Mouse (Mus musculus): ENCODE measurements around the gene Bglap3. TPM values are rescaled to one million over a fixed set of nuclear protein-coding genes. Genes with fewer than 3 reads are reported as not detected.

The Bglap3 gene
- polyA plus RNA-seq, 1 experiment from 2014 or later = 1.3 TPM

DNA sequence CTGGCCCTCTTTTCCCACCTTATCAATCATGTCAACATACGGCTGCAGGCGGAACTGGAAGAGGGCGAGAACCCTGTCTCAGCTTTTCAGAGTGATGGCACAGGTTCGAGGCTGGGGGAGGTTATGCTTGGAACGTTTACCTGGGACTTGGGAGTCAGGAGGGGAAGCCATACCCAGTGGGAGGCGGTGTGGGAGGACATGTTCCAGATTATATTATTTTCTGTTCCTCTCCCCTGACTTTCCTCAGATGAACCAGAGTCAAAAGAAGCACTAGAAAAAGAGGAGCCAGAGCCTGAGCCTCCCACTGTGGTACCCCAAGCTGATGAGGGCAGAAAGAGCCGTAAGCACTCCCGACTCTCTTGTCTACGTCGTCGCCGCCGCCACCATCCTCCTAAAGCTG is 21.8 kb downstream of the Bglap3 start:
- Histone ChIP-seq H3K9ac (no peak overlapping the region), H3K36me3 (peaks cover 86% of the 10 kb centered on the region), H3K4me2 (replicated peaks) (no peak overlapping the region), H3K9me3 (no peaks in the 10 kb centered on the region), H3K27me3 (replicated peaks) (no peaks in the 10 kb centered on the region), H3K27ac (no peak overlapping the region), H3K4me3 (replicated peaks) (no peak overlapping the region), H3K4me1 (replicated peaks) (no peaks in the 10 kb centered on the region)
- 88% methylated on average over 13 of the region's 13 CpGs for WGBS
- no peak for ATAC-seq

DNA sequence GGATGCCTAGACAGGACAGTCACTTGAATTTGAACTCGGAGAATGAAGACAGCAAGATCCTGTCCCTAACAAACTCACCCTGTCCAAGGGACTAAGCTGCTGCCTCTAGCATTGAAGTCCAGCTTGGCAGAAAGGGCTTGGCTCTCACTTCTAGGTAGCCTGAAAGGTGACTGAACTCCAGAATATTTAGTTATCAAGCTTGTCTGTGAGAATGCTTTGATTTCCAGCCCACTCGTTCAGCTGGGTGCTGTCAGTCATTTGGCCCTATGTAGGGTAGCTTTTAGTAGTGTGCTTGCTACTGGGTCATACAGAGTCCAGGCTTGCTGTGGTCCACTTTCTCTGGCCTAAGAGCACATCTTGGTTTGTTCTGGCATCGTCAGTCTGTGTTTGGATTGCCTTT is 33.5 kb downstream of the Bglap3 start:
- 69% methylated on average over 3 of the region's 3 CpGs for WGBS
- no peaks in the 10 kb centered on the region for H3K9me3 ChIP-seq
- no peak overlapping the region for H3K9ac ChIP-seq
- H3K4me1 ChIP-seq (replicated peaks) = peaks cover 7% of the 10 kb centered on the region
- H3K4me2 ChIP-seq (replicated peaks) = no peak overlapping the region
- H3K27me3 ChIP-seq (replicated peaks) = no peaks in the 10 kb centered on the region
- H3K4me3 ChIP-seq (replicated peaks) = no peak overlapping the region
- no peak overlapping the region for H3K27ac ChIP-seq
- H3K36me3 ChIP-seq = peaks cover 19% of the 10 kb centered on the region
- ATAC-seq = no peak

DNA sequence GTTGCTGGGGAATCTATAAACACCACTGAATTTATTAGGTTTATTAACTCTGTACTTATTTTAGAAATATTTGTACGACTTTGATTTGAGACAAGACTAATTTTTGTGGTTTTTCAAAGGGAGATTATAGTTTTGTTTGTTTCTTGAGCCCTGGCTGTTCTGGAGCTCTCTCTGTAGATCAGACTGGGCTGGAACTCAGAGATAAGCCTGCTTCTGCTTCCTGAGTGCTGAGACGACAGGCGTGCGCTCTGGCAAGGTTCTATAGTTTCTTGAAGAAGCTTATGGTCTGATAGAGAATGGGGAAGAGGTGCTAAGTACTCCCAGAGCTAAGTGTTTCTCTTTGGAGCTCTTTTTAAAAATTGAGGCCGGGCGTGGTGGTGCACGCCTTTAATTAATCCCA is 34.2 kb downstream of the Bglap3 start:
- Histone ChIP-seq H3K9ac (no peak overlapping the region), H3K27ac (no peak overlapping the region), H3K9me3 (no peaks in the 10 kb centered on the region), H3K4me1 (replicated peaks) (peaks cover 8% of the 10 kb centered on the region), H3K36me3 (peaks cover 12% of the 10 kb centered on the region), H3K27me3 (replicated peaks) (no peaks in the 10 kb centered on the region), H3K4me2 (replicated peaks) (no peak overlapping the region), H3K4me3 (replicated peaks) (no peak overlapping the region)
- 91% methylated on average over 7 of the region's 7 CpGs for WGBS
- no peak for ATAC-seq

DNA sequence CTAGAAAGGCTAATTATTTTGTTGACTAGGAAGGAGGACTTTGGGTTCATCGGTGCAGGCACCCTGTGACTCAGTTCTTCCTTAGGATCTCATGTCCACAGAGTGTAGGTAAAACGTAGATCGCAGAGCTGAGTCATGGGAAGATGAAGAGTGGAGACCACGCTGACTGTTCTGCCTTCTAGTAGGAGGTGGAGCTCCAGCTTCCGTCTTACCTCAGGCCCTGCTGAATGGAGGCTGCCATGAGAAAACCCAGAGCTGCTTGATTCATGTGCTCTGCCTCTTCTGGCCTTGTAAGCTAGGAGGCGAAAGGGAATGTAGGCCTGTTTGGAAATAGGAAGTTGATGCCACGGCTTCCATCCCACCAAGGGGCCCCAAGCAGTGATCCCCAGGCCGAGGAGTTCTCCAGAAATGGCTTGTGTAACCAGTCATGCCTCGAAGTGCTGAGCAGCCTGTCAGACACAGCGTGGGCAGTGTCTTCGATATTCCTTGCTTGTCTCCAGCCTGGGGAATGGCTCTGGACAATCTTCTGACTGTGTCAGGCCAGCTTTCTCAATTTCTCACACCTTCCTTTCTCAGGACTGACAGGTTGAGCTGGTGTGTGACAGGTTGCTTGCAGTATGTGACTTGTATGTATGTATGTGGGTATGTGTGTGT is 35.0 kb downstream of the Bglap3 start:
- peak overlapping the region; percentile 45 for H3K27ac ChIP-seq
- H3K4me3 ChIP-seq (replicated peaks) = peak overlapping the region; percentile 81; the same call in 1 of the 2 replicates
- H3K4me2 ChIP-seq (replicated peaks) = peak overlapping the region; percentile 60
- H3K9me3 ChIP-seq = no peaks in the 10 kb centered on the region
- H3K27me3 ChIP-seq (replicated peaks) = no peaks in the 10 kb centered on the region
- peaks cover 10% of the 10 kb centered on the region for H3K4me1 ChIP-seq (replicated peaks)
- H3K9ac ChIP-seq = peak overlapping the region; percentile 11; the same call in 1 of the 2 replicates
- ATAC-seq = no peak
- 54% methylated on average over 11 of the region's 11 CpGs for WGBS
- H3K36me3 ChIP-seq = peaks cover 5% of the 10 kb centered on the region

DNA sequence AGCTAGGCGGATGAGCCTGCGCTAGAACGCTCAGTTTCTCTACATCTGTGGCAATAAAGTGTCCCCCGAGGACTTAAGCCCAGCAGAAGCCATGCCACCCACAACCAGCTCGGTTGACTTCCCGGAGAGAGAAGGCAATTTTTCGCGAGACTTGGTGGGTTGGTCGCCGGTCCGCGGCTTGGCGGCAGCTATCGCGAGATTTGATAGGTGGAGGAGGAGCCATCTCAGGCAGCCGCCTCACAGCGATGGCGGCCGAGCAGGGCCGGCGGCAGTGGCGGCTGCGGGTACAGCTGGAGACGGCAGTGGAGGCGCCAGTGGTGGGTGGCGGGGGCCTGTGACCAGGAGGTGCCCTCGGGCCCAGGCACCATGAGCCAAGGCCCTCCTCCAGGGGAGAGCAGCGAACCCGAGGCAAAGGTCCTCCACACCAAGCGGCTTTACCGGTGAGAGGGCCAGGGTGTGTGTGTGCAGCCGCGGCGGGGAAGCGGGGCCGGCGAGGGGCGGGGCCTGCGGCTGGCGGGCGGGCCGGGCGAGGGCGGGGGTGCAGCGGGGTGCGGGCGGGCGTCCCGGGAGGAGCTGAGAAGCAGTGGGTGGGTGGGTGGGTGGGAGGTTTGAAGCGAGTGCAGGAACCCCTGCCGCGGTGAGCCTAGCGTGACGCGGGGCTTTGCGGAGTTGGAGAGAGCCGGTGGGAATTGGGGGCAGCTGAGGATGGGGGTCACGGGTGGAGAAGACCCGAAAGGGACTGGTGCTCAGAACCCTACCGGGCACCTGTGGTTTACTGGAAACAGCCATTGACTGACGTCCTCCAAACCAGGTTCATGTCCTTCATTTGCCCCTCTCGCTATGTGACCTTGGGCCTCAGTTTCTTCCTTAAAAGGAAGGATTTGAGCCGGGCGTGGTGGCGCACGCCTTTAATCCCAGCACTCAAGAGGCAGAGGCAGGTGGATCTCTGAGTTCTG is 36.2 kb downstream of the Bglap3 start, which contains the start of the genes Tmem79 and Smg5:
Tmem79 (minus strand) TSS at position 91 of the 956 bp plus-strand sequence.
Smg5 (plus strand) TSS at position 203 of the 956 bp plus-strand sequence.
- Histone ChIP-seq H3K27me3 (replicated peaks) (no peaks in the 10 kb centered on the region), H3K4me1 (replicated peaks) (peaks cover 10% of the 10 kb centered on the region), H3K4me2 (replicated peaks) (peak within 1 kb of the TSS; percentile 66), H3K27ac (peak within 1 kb of the TSS; percentile 93), H3K9ac (peak within 1 kb of the TSS; percentile 95), H3K36me3 (no peaks in the 10 kb centered on the region), H3K4me3 (replicated peaks) (peak within 1 kb of the TSS; percentile 81), H3K9me3 (no peaks in the 10 kb centered on the region)
- WGBS = 1% methylated on average over 48 of the region's 66 CpGs
- peak; percentile 89 for ATAC-seq

DNA sequence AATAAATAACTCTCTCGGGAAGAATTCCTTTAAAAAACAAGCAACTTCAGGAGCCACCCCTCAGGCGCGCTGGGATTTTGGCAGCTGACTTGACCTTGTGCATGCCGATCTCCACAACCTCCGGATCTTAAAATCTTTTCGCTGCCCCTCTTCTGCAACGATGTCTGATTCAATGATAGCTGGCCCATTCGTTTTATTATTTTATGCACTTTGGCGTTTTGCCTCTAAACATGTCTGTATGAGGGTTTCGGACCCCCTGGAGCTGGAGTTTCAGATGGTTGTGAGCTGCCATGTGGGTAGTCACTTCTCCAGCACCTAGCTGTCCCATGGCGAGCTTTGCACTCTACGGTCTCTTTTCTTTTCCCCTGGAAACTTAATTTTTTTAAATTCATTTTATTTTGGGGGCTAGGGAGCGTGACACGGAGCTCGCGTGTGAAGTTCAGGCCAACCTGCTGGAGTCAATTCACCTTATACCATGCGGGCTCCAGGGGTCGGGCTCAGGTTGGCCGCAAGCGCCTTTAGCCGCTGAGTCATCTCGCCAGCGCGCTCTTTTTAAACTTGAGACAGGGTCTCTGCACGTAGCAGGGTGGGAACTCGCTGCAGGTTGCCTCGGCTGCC is 37.0 kb downstream of the Bglap3 start:
- Histone ChIP-seq H3K4me1 (replicated peaks) (peaks cover 10% of the 10 kb centered on the region), H3K27me3 (replicated peaks) (no peaks in the 10 kb centered on the region), H3K36me3 (no peaks in the 10 kb centered on the region), H3K9me3 (no peaks in the 10 kb centered on the region), H3K9ac (peak overlapping the region; percentile 95), H3K4me2 (replicated peaks) (peak overlapping the region; percentile 66), H3K27ac (peak overlapping the region; percentile 93), H3K4me3 (replicated peaks) (peak overlapping the region; percentile 81)
- peak; percentile 31 for ATAC-seq
- under 1% methylated on average over 27 of the region's 27 CpGs for WGBS

DNA sequence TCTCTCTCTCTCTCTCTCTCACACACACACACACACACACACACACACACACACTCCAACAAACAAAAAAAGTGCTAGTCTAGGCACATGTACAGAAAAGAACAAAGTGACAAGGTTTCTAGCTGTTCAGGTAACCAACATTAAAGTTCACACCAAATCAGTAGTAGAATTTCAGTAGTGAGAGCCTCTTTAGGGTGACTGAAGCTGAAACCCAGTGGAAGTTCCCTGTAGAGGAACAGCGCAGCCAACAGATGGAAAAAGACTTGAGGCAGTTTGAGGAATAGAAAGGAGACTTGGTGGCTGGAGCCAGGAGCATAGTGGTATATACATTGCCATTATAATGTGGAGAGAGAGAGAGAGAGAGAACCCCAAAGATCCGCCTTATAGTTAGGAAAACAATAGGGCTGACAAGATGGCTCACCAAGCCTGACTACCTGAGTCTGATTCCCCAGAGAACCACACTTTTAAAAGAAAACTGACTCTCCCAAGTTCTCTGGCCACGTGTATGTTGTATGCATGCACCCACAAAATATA is 37.6 kb downstream of the Bglap3 start:
- H3K9me3 ChIP-seq = no peaks in the 10 kb centered on the region
- ATAC-seq = no peak
- peaks cover 10% of the 10 kb centered on the region for H3K4me1 ChIP-seq (replicated peaks)
- H3K27me3 ChIP-seq (replicated peaks) = no peaks in the 10 kb centered on the region
- H3K4me2 ChIP-seq (replicated peaks) = peak overlapping the region; percentile 66
- peak overlapping the region; percentile 81 for H3K4me3 ChIP-seq (replicated peaks)
- no peaks in the 10 kb centered on the region for H3K36me3 ChIP-seq
- H3K9ac ChIP-seq = peak overlapping the region; percentile 95
- 32% methylated on average over 3 of the region's 3 CpGs for WGBS
- H3K27ac ChIP-seq = peak overlapping the region; percentile 93

DNA sequence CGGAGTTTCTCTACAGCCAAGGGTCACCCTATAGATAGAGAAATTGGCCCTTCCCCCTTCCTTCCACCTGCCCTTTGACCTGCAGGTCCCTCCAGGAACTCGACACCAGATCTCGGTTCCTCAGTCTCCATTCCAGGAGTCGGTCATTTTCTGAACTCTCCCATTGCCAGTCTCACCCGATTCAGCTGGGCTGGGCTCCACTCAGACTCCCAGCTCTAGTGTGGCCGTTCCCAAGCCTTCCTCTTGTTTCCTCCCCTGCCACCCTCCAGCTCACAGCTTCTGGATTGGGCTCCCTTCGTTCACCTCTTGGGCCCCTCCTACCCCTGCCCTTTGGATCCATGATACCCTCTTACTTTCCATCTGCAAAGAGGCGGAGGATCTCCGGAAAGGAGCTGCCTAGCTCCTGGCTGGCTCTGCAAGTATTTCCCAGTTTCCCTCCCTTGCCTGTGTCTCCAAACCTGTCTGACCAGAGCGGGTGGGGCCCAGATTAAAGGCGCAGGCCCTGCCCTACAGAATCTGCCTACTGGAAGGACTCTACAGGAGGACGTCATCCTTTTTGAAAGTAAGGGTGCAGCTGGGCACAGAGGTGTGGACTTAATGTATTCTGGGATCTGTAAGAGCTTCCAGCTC is 38.4 kb downstream of the Bglap3 start:
- H3K4me3 ChIP-seq (replicated peaks) = peak overlapping the region; percentile 81
- ATAC-seq = peak; percentile 83
- WGBS = 34% methylated on average over 12 of the region's 12 CpGs
- H3K27ac ChIP-seq = peak overlapping the region; percentile 93
- H3K27me3 ChIP-seq (replicated peaks) = no peaks in the 10 kb centered on the region
- peaks cover 2% of the 10 kb centered on the region; the same call in 1 of the 2 replicates for H3K36me3 ChIP-seq
- no peaks in the 10 kb centered on the region for H3K9me3 ChIP-seq
- H3K4me1 ChIP-seq (replicated peaks) = peaks cover 10% of the 10 kb centered on the region
- peak overlapping the region; percentile 66 for H3K4me2 ChIP-seq (replicated peaks)
- H3K9ac ChIP-seq = peak overlapping the region; percentile 42

DNA sequence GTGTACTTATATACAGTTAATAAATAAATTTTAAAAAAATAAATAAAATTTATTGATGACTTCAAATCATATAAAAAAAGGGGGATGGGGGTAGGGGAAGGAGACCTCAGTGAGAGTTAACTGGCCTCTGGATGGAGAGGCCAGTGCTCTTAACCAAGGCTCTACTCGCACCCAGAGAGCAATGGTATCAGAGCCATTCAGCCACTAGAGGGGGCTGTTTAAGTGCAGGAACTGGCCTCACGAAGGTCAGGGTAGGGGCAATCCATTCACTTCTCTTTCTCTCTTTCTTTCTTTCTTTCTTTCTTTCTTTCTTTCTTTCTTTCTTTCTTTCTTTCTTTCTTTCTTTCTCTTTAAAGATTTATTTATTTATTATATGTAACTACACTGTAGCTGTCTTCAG is 41.3 kb downstream of the Bglap3 start:
- Histone ChIP-seq H3K4me1 (replicated peaks) (peaks cover 3% of the 10 kb centered on the region; the same call in 1 of the 2 replicates), H3K36me3 (peaks cover 6% of the 10 kb centered on the region; the same call in 1 of the 2 replicates), H3K4me2 (replicated peaks) (no peak overlapping the region), H3K9me3 (no peaks in the 10 kb centered on the region), H3K27ac (no peak overlapping the region), H3K27me3 (replicated peaks) (no peaks in the 10 kb centered on the region), H3K4me3 (replicated peaks) (no peak overlapping the region), H3K9ac (no peak overlapping the region)
- 38% methylated on average over 2 of the region's 2 CpGs for WGBS
- no peak for ATAC-seq

DNA sequence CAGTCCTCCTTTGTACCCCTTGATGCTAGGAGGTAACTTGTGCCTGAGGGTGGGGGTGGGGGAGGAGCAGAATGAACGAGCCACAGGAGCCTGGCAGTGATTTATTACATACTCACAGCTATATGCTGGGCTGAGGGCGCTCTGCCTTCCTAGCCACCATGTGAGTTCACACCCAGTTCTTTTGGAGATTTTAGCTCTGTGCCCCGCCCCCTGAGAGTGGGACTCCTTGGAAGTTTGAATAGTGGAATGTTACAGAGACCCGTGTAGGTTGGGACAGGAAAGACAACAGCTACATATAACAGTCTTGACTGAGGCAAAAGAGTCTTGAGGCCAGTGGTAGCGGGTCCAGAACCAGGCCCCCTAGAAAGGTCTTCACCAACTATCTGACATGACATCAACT is 43.6 kb downstream of the Bglap3 start:
- no peaks in the 10 kb centered on the region for H3K27me3 ChIP-seq (replicated peaks)
- WGBS = 59% methylated on average over 5 of the region's 5 CpGs
- no peak for ATAC-seq

DNA sequence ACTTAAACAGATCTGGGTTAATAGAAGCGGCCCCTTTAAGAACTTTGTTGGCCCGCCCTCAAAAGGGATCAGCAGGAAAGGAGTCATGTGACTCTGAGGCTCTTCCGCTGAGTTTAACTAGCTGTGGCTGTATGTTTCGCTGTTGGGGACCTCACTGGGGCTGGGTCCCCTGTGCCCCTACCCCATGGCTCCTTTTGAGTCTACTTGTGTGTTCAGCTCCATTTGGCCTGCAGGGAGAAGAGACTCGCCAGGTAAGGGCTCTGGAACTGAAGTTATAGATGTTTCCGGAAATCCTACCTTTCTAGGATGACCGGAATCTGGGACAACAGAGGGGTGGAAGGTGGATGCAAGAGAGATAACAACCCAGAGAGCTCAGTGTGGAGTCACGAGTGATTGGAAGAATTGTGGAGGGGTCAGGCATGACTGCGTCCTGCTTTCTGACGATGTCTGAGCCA is 47.6 kb downstream of the Bglap3 start, which contains the start of gene Glmp:
Glmp (plus strand) TSS at position 73 of the 455 bp plus-strand sequence.
- peak within 1 kb of the TSS; percentile 85 for H3K4me2 ChIP-seq (replicated peaks)

More for the DNA sequence above, 43.6 kb downstream of the Bglap3 start:
- Histone ChIP-seq H3K9me3 (no peaks in the 10 kb centered on the region), H3K9ac (no peak overlapping the region), H3K27ac (no peak overlapping the region), H3K4me2 (replicated peaks) (no peak overlapping the region), H3K4me1 (replicated peaks) (peaks cover 10% of the 10 kb centered on the region), H3K36me3 (peaks cover 6% of the 10 kb centered on the region; the same call in 1 of the 2 replicates), H3K4me3 (replicated peaks) (no peak overlapping the region)

More for the DNA sequence above, 47.6 kb downstream of the Bglap3 start, which contains the start of gene Glmp:
- Histone ChIP-seq H3K9me3 (no peaks in the 10 kb centered on the region), H3K4me3 (replicated peaks) (peak within 1 kb of the TSS; percentile 84), H3K27me3 (replicated peaks) (no peaks in the 10 kb centered on the region), H3K27ac (0 out of 2 replicates have a peak within 1 kb of the TSS, but pooled peaks have one; percentile 40), H3K9ac (peak within 1 kb of the TSS; percentile 68), H3K4me1 (replicated peaks) (peaks cover 7% of the 10 kb centered on the region), H3K36me3 (peaks cover 34% of the 10 kb centered on the region)
- under 1% methylated on average over 10 of the region's 10 CpGs for WGBS
- ATAC-seq = peak; percentile 88

Data from intestine, embryonic 15.5 days (tissue).